Mouse (Mus musculus) liver, adult 2 months (tissue): ENCODE results near the gene Gm20388. TPM values are rescaled to one million over a fixed set of nuclear protein-coding genes. Genes with fewer than 3 reads are reported as not detected.

Experiments used
- DNase-seq: peaks from one replicate; pipeline ENCODE4 v3.0.0-alpha.2; 2011; ENCODE audit warnings: low read depth, low spot score; ENCODE audit errors: extremely low read depth
- H3K27ac ChIP-seq: fragments of 200-500 bp; replicated peaks from 2 replicates; pipeline ENCODE4 v1.5.1; 2012; ENCODE audit warnings: low read depth, mild to moderate bottlenecking, control low read depth, inconsistent platforms, low read length; ENCODE audit not compliant: insufficient read depth
- H3K27me3 ChIP-seq: fragments of 200-500 bp; 2 replicates; pipeline ENCODE4 v1.6.1; 2012; ENCODE audit warnings: mild to moderate bottlenecking, moderate library complexity, low read length, inconsistent platforms; ENCODE audit not compliant: control insufficient read depth, insufficient read depth
- H3K36me3 ChIP-seq: fragments of 200-500 bp; 2 replicates; pipeline ENCODE4 v1.6.1; 2012; ENCODE audit warnings: low read length, inconsistent platforms; ENCODE audit not compliant: control insufficient read depth, insufficient read depth
- H3K4me1 ChIP-seq: fragments of 200-500 bp; 2 replicates; pipeline ENCODE4 v1.6.1; 2011; ENCODE audit warnings: low read length; ENCODE audit not compliant: control insufficient read depth, insufficient read depth
- H3K4me3 ChIP-seq: fragments of 200-500 bp; 2 replicates; pipeline ENCODE4 v1.5.1; 2011; ENCODE audit warnings: low read depth, mild to moderate bottlenecking, control low read depth, low read length, moderate library complexity; ENCODE audit not compliant: insufficient read depth
- H3K79me2 ChIP-seq: fragments of 200-500 bp; 2 replicates; pipeline ENCODE4 v1.6.1; 2012; ENCODE audit warnings: inconsistent platforms, mild to moderate bottlenecking, low read length, moderate library complexity; ENCODE audit not compliant: control insufficient read depth, insufficient read depth
- H3K9ac ChIP-seq: fragments of 200-500 bp; 2 replicates; pipeline ENCODE4 v1.6.1; 2012; ENCODE audit warnings: low read depth, mild to moderate bottlenecking, control low read depth, inconsistent platforms, low read length
- CTCF ChIP-seq: fragments of 200-500 bp; IDR thresholded peaks from 2 replicates; pipeline ENCODE4 v1.5.1; 2011; ENCODE audit warnings: low read depth, low read length, control low read depth
- POLR2A ChIP-seq: fragments of 200-500 bp; IDR thresholded peaks from 2 replicates; pipeline ENCODE4 v1.6.1; 2011; ENCODE audit warnings: low read length, control low read depth; ENCODE audit not compliant: insufficient read depth; ENCODE audit errors: extremely low read depth
- WGBS: fragments of 180-500 bp; shearing (Covaris S2); methylation state at CpG from one replicate; pipeline ENCODE4 v1.1.7; 2018; 5-methylcytosine and 5-hydroxymethylcytosine counted together
- polyA plus RNA-seq: library from polyadenylated mRNA; depleted of rRNA; stranded (reverse); fragments of >200 nt; gene quantifications from 2 replicates; pipeline ENCODE4 v1.2.3, GENCODE M21; 2012
- total RNA-seq: library from RNA; depleted of rRNA; stranded (reverse); fragments of >200 nt; gene quantifications from 2 replicates; pipeline ENCODE4 v1.2.3, GENCODE M21; 2014

The Gm20388 gene
- total and polyA plus RNA-seq, 2 experiments, result 6.4 to 19.9 TPM

- WGBS, result 79% methylated on average over 14 of the region's 14 CpGs
- no peaks in the 10 kb centered on the region for H3K36me3 ChIP-seq
- H3K27ac ChIP-seq, result no peak overlapping the region
- no peaks in the 10 kb centered on the region for H3K27me3 ChIP-seq
- TF ChIP-seq POLR2A, result no peak
- no peak for TF ChIP-seq CTCF
- H3K4me3 ChIP-seq, result no peak overlapping the region
- H3K9ac ChIP-seq, result no peak overlapping the region
- no peak for DNase-seq
- no peaks in the 10 kb centered on the region for H3K4me1 ChIP-seq
- H3K79me2 ChIP-seq, result no peaks in the 10 kb centered on the region
These were observed 1777.0 kb downstream of the Gm20388 start for GRCm38 (mm10) chr8:121687455-121688161.

GRCm38 (mm10) chr8:121688496-121688895, 1777.9 kb downstream of the Gm20388 start:
- Histone ChIP-seq H3K36me3 (no peaks in the 10 kb centered on the region), H3K4me3 (no peak overlapping the region), H3K27me3 (no peaks in the 10 kb centered on the region), H3K27ac (no peak overlapping the region), H3K79me2 (no peaks in the 10 kb centered on the region), H3K9ac (no peak overlapping the region), H3K4me1 (no peaks in the 10 kb centered on the region)
- no peak for DNase-seq
- 58% methylated on average over 5 of the region's 5 CpGs for WGBS
- TF ChIP-seq CTCF (no peak), POLR2A (no peak)

- no peak for DNase-seq
- Histone ChIP-seq H3K9ac (no peak overlapping the region), H3K36me3 (no peaks in the 10 kb centered on the region), H3K4me3 (no peak overlapping the region), H3K27ac (no peak overlapping the region), H3K27me3 (no peaks in the 10 kb centered on the region), H3K4me1 (peaks cover 5% of the 10 kb centered on the region; the same call in 1 of the 2 replicates), H3K79me2 (no peaks in the 10 kb centered on the region)
- WGBS, result 68% methylated on average over 4 of the region's 4 CpGs
- no peak for TF ChIP-seq POLR2A
- peak; percentile 85 for TF ChIP-seq CTCF
These were observed 1783.8 kb downstream of the Gm20388 start for GRCm38 (mm10) chr8:121694453-121694852.

GRCm38 (mm10) chr8:121695585-121696184, 1785.0 kb downstream of the Gm20388 start:
- no peak for TF ChIP-seq POLR2A
- TF ChIP-seq CTCF, result no peak
- no peaks in the 10 kb centered on the region for H3K27me3 ChIP-seq
- no peak overlapping the region for H3K9ac ChIP-seq
- H3K36me3 ChIP-seq, result no peaks in the 10 kb centered on the region
- H3K27ac ChIP-seq, result peak overlapping the region; percentile 46; the same call in 1 of the 2 replicates
- peak; percentile 97 for DNase-seq
- no peaks in the 10 kb centered on the region for H3K79me2 ChIP-seq
- 8% methylated on average over 6 of the region's 6 CpGs for WGBS
- H3K4me3 ChIP-seq, result no peak overlapping the region
- H3K4me1 ChIP-seq, result peaks cover 5% of the 10 kb centered on the region; the same call in 1 of the 2 replicates

GRCm38 (mm10) chr8:121697735-121698614, 1787.3 kb downstream of the Gm20388 start:
- TF ChIP-seq CTCF, result no peak
- no peak for TF ChIP-seq POLR2A
- H3K4me3 ChIP-seq, result no peak overlapping the region

More at GRCm38 (mm10) chr8:121697735-121698614, 1787.3 kb downstream of the Gm20388 start:
- H3K36me3 ChIP-seq, result no peaks in the 10 kb centered on the region
- H3K27me3 ChIP-seq, result no peaks in the 10 kb centered on the region
- DNase-seq, result no peak
- H3K9ac ChIP-seq, result no peak overlapping the region
- WGBS, result 48% methylated on average over 16 of the region's 17 CpGs
- H3K4me1 ChIP-seq, result peaks cover 5% of the 10 kb centered on the region; the same call in 1 of the 2 replicates
- H3K27ac ChIP-seq, result no peak overlapping the region
- H3K79me2 ChIP-seq, result no peaks in the 10 kb centered on the region
